Mouse (Mus musculus) embryonic fibroblast, embryonic 13.5 days (primary cell): ENCODE measurements around the gene Lrrc8c. TPM values are rescaled to one million over a fixed set of nuclear protein-coding genes. Genes with fewer than 3 reads are reported as not detected.
A peak's percentile ranks its signal among the peaks of the same experiment; 100 is the strongest.

Experiments used
- H3K27ac ChIP-seq: 2 replicates; pipeline ENCODE4 v1.5.1; 2012; ENCODE audit warnings: low read length, control low read depth, inconsistent platforms; ENCODE audit not compliant: insufficient read depth
- H3K4me1 ChIP-seq: 2 replicates; pipeline ENCODE4 v1.6.1; 2011; ENCODE audit warnings: low read length; ENCODE audit not compliant: control insufficient read depth, insufficient read depth
- H3K4me3 ChIP-seq: 2 replicates; pipeline ENCODE4 v1.5.1; 2011; ENCODE audit warnings: mild to moderate bottlenecking, control low read depth, low read length; ENCODE audit not compliant: insufficient read depth
- CTCF ChIP-seq: IDR thresholded peaks from 2 replicates; pipeline ENCODE4 v1.5.1; 2011; ENCODE audit warnings: mild to moderate bottlenecking, control low read depth, low read length, moderate library complexity, borderline replicate concordance; ENCODE audit not compliant: insufficient read depth
- POLR2A ChIP-seq: IDR thresholded peaks from 2 replicates; pipeline ENCODE4 v1.6.1; 2011; ENCODE audit warnings: low read depth, mild to moderate bottlenecking, control low read depth, low read length, moderate library complexity
- polyA plus RNA-seq: library from polyadenylated mRNA; stranded (reverse); fragments of >200 nt; gene quantifications from 2 replicates; pipeline ENCODE4 v1.2.4, GENCODE M21; 2011; ENCODE audit warnings: low read depth; ENCODE audit not compliant: missing spikeins, insufficient read length

Gene Lrrc8c
- polyA plus RNA-seq, 1 experiment, result 47.1 TPM

DNA sequence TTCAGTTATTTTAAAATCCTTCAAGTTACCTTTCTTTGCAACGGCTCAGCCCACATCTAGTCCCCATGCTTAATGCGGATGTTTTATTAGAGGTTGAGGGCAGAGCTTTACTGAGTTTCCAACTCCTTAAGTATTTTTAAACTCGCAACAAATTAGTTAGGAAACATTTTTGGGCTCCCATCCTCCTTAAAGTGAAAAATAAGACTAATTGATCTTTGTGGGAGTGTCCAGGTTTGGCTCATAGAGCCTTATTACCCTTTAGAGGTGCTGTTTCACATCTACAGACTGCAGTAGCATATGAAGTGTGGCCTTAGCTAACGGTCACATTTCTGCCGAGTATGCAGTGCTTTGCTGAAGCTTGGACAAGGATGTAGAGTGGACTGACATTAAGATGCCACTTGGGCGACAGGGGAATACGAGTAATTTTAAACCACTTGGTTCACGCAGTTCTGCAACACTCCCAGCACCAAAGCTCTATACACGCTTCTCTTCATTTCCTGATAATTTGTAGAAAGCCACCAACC, 1.3 kb downstream of the Lrrc8c start:
- H3K27ac ChIP-seq, result peak overlapping the region; percentile 5
- TF ChIP-seq CTCF (no peak), POLR2A (no peak)

DNA sequence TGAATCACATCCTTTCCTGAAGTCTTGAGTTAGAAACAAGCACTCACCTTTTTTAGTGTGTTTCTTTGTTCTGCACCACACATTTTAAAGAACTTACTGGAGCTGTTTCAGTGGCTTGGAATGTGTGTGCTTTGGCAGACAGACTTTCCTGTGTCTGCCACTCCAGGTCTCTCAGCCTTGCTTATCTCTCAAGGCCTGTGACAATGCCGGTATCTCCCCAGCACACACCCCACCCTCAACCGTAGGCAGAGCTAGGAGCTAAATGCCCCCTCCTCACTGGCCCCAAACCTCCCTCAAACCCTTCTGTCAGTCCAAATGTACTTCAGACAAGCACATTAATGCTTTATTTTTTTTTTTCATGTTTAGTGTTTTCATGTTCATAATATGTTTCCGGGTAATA, 4.3 kb downstream of the Lrrc8c start:
- Histone ChIP-seq H3K4me1 (peaks cover 18% of the 10 kb centered on the region), H3K4me3 (no peak overlapping the region), H3K27ac (peak overlapping the region; percentile 83)
- TF ChIP-seq CTCF (no peak), POLR2A (no peak)

More for the DNA sequence above, 1.3 kb downstream of the Lrrc8c start:
- Histone ChIP-seq H3K4me3 (peak overlapping the region; percentile 87), H3K4me1 (peaks cover 21% of the 10 kb centered on the region)

GRCm38 (mm10) chr5:105525004-105525403, 5.8 kb downstream of the Lrrc8c start:
- Histone ChIP-seq H3K27ac (no peak overlapping the region; the same call in 1 of the 2 replicates), H3K4me1 (peaks cover 22% of the 10 kb centered on the region), H3K4me3 (no peak overlapping the region)
- TF ChIP-seq CTCF, result no peak
- no peak for TF ChIP-seq POLR2A

- Histone ChIP-seq H3K4me1 (peaks cover 25% of the 10 kb centered on the region), H3K4me3 (no peak overlapping the region), H3K27ac (no peak overlapping the region)
- TF ChIP-seq CTCF (no peak), POLR2A (no peak)
These were observed 7.0 kb downstream of the Lrrc8c start for GRCm38 (mm10) chr5:105526107-105526645.

- peaks cover 25% of the 10 kb centered on the region for H3K4me1 ChIP-seq
- H3K4me3 ChIP-seq, result no peak overlapping the region
- H3K27ac ChIP-seq, result no peak overlapping the region
- no peak for TF ChIP-seq POLR2A
- no peak for TF ChIP-seq CTCF
These were observed 7.6 kb downstream of the Lrrc8c start for GRCm38 (mm10) chr5:105526766-105527165.

DNA sequence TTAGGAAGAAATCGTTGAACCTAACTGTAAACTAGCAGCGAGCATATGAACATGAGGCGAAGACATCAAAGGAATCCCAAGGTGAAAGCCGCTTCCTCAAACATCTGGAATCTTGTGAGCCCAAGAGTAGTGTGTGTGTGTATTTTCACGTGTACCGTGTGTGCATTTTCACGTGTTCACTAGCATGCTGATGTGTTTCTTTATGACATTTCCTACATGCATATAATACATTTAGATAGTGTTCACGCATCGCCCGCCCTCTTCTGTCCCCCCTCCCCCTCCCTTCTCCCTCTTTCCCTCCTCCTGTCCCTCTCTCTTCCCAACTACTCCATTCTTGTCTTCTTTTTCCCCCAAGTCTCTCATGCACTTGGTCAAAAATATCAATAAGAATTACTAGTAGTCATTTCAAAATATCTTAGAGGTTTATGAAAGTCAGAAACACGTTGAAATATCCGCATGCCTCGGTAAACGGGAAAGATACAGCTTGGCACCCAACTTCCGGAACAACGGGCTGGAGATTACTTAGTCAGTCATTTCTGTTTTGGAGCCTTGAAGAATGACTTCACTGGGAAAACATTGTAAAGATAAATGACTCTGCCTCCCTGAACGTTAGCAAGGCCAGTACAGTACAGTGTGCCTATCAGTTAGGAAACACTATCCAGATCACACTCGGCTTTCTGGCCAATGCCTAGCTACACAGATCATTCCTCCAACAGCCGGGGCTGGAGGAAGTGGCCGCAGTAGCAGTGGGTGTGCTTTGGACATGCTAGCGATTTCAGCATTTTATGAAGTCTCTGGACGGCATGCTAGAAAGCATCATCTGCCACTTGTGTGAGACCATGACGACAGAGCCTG, 8.5 kb downstream of the Lrrc8c start:
- TF ChIP-seq POLR2A, result no peak
- Histone ChIP-seq H3K27ac (no peak overlapping the region), H3K4me3 (no peak overlapping the region), H3K4me1 (peaks cover 24% of the 10 kb centered on the region)

GRCm38 (mm10) chr5:105530576-105530975, 11.4 kb downstream of the Lrrc8c start:
- Histone ChIP-seq H3K4me1 (peaks cover 7% of the 10 kb centered on the region), H3K27ac (no peak overlapping the region), H3K4me3 (no peak overlapping the region)
- TF ChIP-seq POLR2A, result no peak
- TF ChIP-seq CTCF, result no peak

- TF ChIP-seq POLR2A, result no peak
- Histone ChIP-seq H3K4me3 (no peak overlapping the region), H3K27ac (no peak overlapping the region), H3K4me1 (peaks cover 4% of the 10 kb centered on the region)
These were observed 16.0 kb downstream of the Lrrc8c start for GRCm38 (mm10) chr5:105535186-105535585.

GRCm38 (mm10) chr5:105536172-105536571, 17.0 kb downstream of the Lrrc8c start:
- TF ChIP-seq POLR2A (no peak), CTCF (no peak)

DNA sequence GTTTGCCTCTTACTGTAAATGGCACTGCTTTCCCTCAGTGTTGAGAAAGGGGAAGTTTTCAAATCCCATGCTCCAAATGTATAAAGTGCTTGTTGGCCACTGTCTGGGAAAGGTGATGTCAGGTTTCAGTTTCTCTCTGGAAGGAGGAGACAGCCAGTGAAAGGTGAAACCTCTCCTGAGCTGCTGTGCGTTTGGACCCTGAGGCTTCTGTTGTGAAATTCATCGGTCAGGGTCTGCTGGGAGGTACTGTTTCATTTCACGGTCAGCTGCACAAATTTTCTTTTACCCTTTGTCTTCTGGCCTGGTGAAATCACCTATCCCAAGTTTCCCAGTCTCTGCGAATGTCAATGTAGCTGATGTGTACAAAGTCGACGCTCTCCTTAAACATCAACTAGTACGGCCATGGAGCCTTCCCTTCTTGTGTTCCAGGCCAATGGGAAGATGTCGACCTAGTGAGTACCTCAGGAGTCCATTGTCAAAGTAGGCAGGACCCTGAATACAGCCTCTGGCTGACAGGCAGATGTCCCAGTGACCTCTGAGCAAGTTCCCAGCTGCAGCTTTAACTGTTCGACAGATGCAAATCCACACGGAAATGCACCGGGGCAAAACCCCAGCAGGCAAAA, 18.0 kb downstream of the Lrrc8c start:
- TF ChIP-seq CTCF (no peak), POLR2A (no peak)
- no peak overlapping the region for H3K4me3 ChIP-seq
- no peaks in the 10 kb centered on the region for H3K4me1 ChIP-seq
- H3K27ac ChIP-seq, result no peak overlapping the region

More at GRCm38 (mm10) chr5:105536172-105536571, 17.0 kb downstream of the Lrrc8c start:
- H3K27ac ChIP-seq, result no peak overlapping the region
- no peaks in the 10 kb centered on the region; the same call in 1 of the 2 replicates for H3K4me1 ChIP-seq
- H3K4me3 ChIP-seq, result no peak overlapping the region
